Mouse (Mus musculus) spleen, adult 2 months (tissue): ENCODE results near the gene Ubr4. TPM values are rescaled to one million over a fixed set of nuclear protein-coding genes. Genes with fewer than 3 reads are reported as not detected.
"Not testable (repeated sequence)": the region's sequence is repeated elsewhere in the genome, so short reads cannot be mapped to it uniquely, and the experiment has no call there.

ENCODE experiments used
- DNase-seq, 2 experiments: peaks; one replicate each; pipeline versions ENCODE4 v3.0.0 to v3.0.0-alpha.2; 2012 to 2021; ENCODE audit warnings: low spot score in 2 of 2, low read depth in 1 of 2
- H3K27ac ChIP-seq: fragments of 200-500 bp; 2 replicates; pipeline ENCODE4 v1.5.1; 2012; ENCODE audit warnings: low read length, inconsistent platforms; ENCODE audit not compliant: insufficient read depth
- H3K27me3 ChIP-seq: fragments of 200-500 bp; 2 replicates; pipeline ENCODE4 v1.6.1; 2012; ENCODE audit warnings: mild to moderate bottlenecking, moderate library complexity, low read length, inconsistent platforms; ENCODE audit not compliant: control insufficient read depth, insufficient read depth
- H3K36me3 ChIP-seq: fragments of 200-500 bp; 2 replicates; pipeline ENCODE4 v1.6.1; 2012; ENCODE audit warnings: mild to moderate bottlenecking, low read length, inconsistent platforms; ENCODE audit not compliant: control insufficient read depth, insufficient read depth
- H3K4me1 ChIP-seq: fragments of 200-500 bp; 2 replicates; pipeline ENCODE4 v1.6.1; 2011; ENCODE audit warnings: inconsistent platforms; ENCODE audit not compliant: control insufficient read depth, insufficient read depth, insufficient read length
- H3K4me3 ChIP-seq: fragments of 200-500 bp; 2 replicates; pipeline ENCODE4 v1.5.1; 2011; ENCODE audit warnings: mild to moderate bottlenecking, inconsistent platforms; ENCODE audit not compliant: insufficient read depth, insufficient read length; ENCODE audit errors: extremely low read depth
- CTCF ChIP-seq: fragments of 200-500 bp; IDR thresholded peaks from 2 replicates; pipeline ENCODE4 v1.5.1; 2011; ENCODE audit warnings: mild to moderate bottlenecking, inconsistent platforms; ENCODE audit not compliant: insufficient read depth, insufficient read length, insufficient replicate concordance; ENCODE audit errors: extremely low read depth
- POLR2A ChIP-seq: fragments of 200-500 bp; IDR thresholded peaks from 2 replicates; pipeline ENCODE4 v1.6.1; 2011; ENCODE audit warnings: low read depth, low read length, inconsistent platforms
- WGBS: fragments of 180-500 bp; shearing (Covaris S2); methylation state at CpG from one replicate; pipeline ENCODE4 v1.1.7; 2018; 5-methylcytosine and 5-hydroxymethylcytosine counted together
- polyA plus RNA-seq: library from polyadenylated mRNA; depleted of rRNA; stranded (reverse); fragments of >200 nt; gene quantifications from 2 replicates; pipeline ENCODE4 v1.2.3, GENCODE M21; 2012

Ubr4 gene
- polyA plus RNA-seq, 1 experiment: 201 TPM

- 8% methylated on average over 8 of the region's 8 CpGs for WGBS
- DNase-seq: no peak
- peak overlapping the region; percentile 95 for H3K4me3 ChIP-seq
- no peaks in the 10 kb centered on the region for H3K27me3 ChIP-seq
- TF ChIP-seq CTCF (no peak), POLR2A (no peak)
- H3K27ac ChIP-seq: no peak overlapping the region
- H3K4me1 ChIP-seq: peaks cover 9% of the 10 kb centered on the region
- H3K36me3 ChIP-seq: 0 out of 2 replicates have a peak, but pooled peaks cover 2% of the 10 kb centered on the region
Observed at GRCm38 (mm10) chr4:139379719-139380118, 27.3 kb downstream of the Ubr4 start.

GRCm38 (mm10) chr4:139380207-139380748, 27.9 kb downstream of the Ubr4 start:
- Histone ChIP-seq H3K4me1 (peaks cover 9% of the 10 kb centered on the region), H3K27ac (peak overlapping the region; percentile 86), H3K36me3 (0 out of 2 replicates have a peak, but pooled peaks cover 1% of the 10 kb centered on the region), H3K27me3 (no peaks in the 10 kb centered on the region), H3K4me3 (peak overlapping the region; percentile 95)
- DNase-seq: peak; percentile 99 to 100
- WGBS: under 1% methylated on average over 54 of the region's 54 CpGs
- peak; percentile 39 for TF ChIP-seq POLR2A
- TF ChIP-seq CTCF: no peak

- peak overlapping the region; percentile 72; the same call in 1 of the 2 replicates for H3K27ac ChIP-seq
- H3K4me3 ChIP-seq: peak overlapping the region; percentile 83
- under 1% methylated on average over 43 of the region's 44 CpGs for WGBS
- DNase-seq: peak in 1 of 2 experiments; percentile 13
- TF ChIP-seq POLR2A (no peak), CTCF (no peak)
- peaks cover 9% of the 10 kb centered on the region for H3K4me1 ChIP-seq
- no peaks in the 10 kb centered on the region for H3K27me3 ChIP-seq
- H3K36me3 ChIP-seq: no peaks in the 10 kb centered on the region
Observed at GRCm38 (mm10) chr4:139380775-139381451, 28.5 kb downstream of the Ubr4 start.

GRCm38 (mm10) chr4:139381452-139381845, 29.0 kb downstream of the Ubr4 start:
- TF ChIP-seq CTCF (no peak), POLR2A (no peak)
- no peak for DNase-seq
- Histone ChIP-seq H3K27me3 (no peaks in the 10 kb centered on the region), H3K36me3 (no peaks in the 10 kb centered on the region), H3K27ac (no peak overlapping the region), H3K4me1 (peaks cover 9% of the 10 kb centered on the region), H3K4me3 (no peak overlapping the region; the same call in 1 of the 2 replicates)
- 8% methylated on average over 4 of the region's 4 CpGs for WGBS

GRCm38 (mm10) chr4:139382231-139382630, 29.8 kb downstream of the Ubr4 start:
- TF ChIP-seq POLR2A (no peak), CTCF (no peak)
- no peak overlapping the region for H3K4me3 ChIP-seq
- peaks cover 9% of the 10 kb centered on the region for H3K4me1 ChIP-seq
- no peaks in the 10 kb centered on the region for H3K27me3 ChIP-seq
- no peak for DNase-seq
- no peaks in the 10 kb centered on the region for H3K36me3 ChIP-seq
- H3K27ac ChIP-seq: no peak overlapping the region
- 28% methylated on average over 7 of the region's 7 CpGs for WGBS

GRCm38 (mm10) chr4:139385841-139386240, 33.4 kb downstream of the Ubr4 start:
- WGBS: 93% methylated on average over 5 of the region's 5 CpGs
- H3K27ac ChIP-seq, H3K4me1 ChIP-seq, H3K27me3 ChIP-seq, H3K36me3 ChIP-seq, DNase-seq, H3K4me3 ChIP-seq: not testable (repeated sequence)

GRCm38 (mm10) chr4:139386869-139387319, 34.5 kb downstream of the Ubr4 start:
- Histone ChIP-seq H3K27me3 (no peaks in the 10 kb centered on the region), H3K4me1 (peaks cover 4% of the 10 kb centered on the region; the same call in 1 of the 2 replicates), H3K27ac (no peak overlapping the region), H3K36me3 (peaks cover 10% of the 10 kb centered on the region), H3K4me3 (no peak overlapping the region)
- TF ChIP-seq POLR2A: no peak
- no peak for TF ChIP-seq CTCF
- DNase-seq: no peak
- 88% methylated on average over 6 of the region's 6 CpGs for WGBS
